Mouse (Mus musculus): ENCODE measurements around the gene Ephb2. TPM values are rescaled to one million over a fixed set of nuclear protein-coding genes. Genes with fewer than 3 reads are reported as not detected.

Gene Ephb2
- total and polyA plus RNA-seq, 3 experiments = 0.08 to 0.34 (median 0.33) TPM

GRCm38 (mm10) chr4:136811596-136811995 is 24.2 kb downstream of the Ephb2 start:
- H3K36me3 ChIP-seq (replicated peaks) = no peaks in the 10 kb centered on the region
- TF ChIP-seq TAL1 (conservative IDR thresholded peaks at IDR 0.05; ENCODE audit: low read depth, low read length) (no peak), CTCF (IDR thresholded peaks at IDR 0.05; ENCODE audit: low read depth, low read length) (no peak), POLR2AphosphoS5 (IDR thresholded peaks at IDR 0.05; ENCODE audit: insufficient replicate concordance, low read depth, low read length) (no peak), GATA2 (IDR thresholded peaks at IDR 0.05; ENCODE audit: borderline replicate concordance, low read depth, low read length) (no peak), GATA1 (IDR thresholded peaks at IDR 0.05; ENCODE audit: borderline replicate concordance, low read length) (no peak)
- DNase-seq (ENCODE audit: low spot score) (no peak), ATAC-seq (ENCODE audit: extremely low read depth, insufficient number of reproducible peaks, low FRiP score, poor library complexity, severe bottlenecking) (no peak)
- no peak overlapping the region for H3K4me3 ChIP-seq (ENCODE audit: low read depth, low read length)
- H3K4me1 ChIP-seq (ENCODE audit: insufficient read depth, low read depth, low read length) = no peaks in the 10 kb centered on the region
- no peaks in the 10 kb centered on the region for H3K27me3 ChIP-seq (ENCODE audit: insufficient read depth, low read length)
- no peaks in the 10 kb centered on the region for H3K9me3 ChIP-seq (replicated peaks)

GRCm38 (mm10) chr4:136808478-136808877 is 27.3 kb downstream of the Ephb2 start:
- TF ChIP-seq GATA2 (IDR thresholded peaks at IDR 0.05; ENCODE audit: borderline replicate concordance, low read depth, low read length) (no peak), TAL1 (conservative IDR thresholded peaks at IDR 0.05; ENCODE audit: low read depth, low read length) (no peak), GATA1 (IDR thresholded peaks at IDR 0.05; ENCODE audit: borderline replicate concordance, low read length) (no peak), CTCF (IDR thresholded peaks at IDR 0.05; ENCODE audit: low read depth, low read length) (no peak), POLR2AphosphoS5 (IDR thresholded peaks at IDR 0.05; ENCODE audit: insufficient replicate concordance, low read depth, low read length) (no peak)
- Histone ChIP-seq H3K4me1 (ENCODE audit: insufficient read depth, low read depth, low read length) (no peaks in the 10 kb centered on the region), H3K4me3 (ENCODE audit: low read depth, low read length) (no peak overlapping the region), H3K36me3 (replicated peaks) (no peaks in the 10 kb centered on the region), H3K27me3 (ENCODE audit: insufficient read depth, low read length) (no peaks in the 10 kb centered on the region; the same call in 1 of the 2 replicates), H3K9me3 (replicated peaks) (no peaks in the 10 kb centered on the region)
- ATAC-seq (ENCODE audit: extremely low read depth, insufficient number of reproducible peaks, low FRiP score, poor library complexity, severe bottlenecking) (no peak), DNase-seq (ENCODE audit: low spot score) (no peak)

GRCm38 (mm10) chr4:136807448-136808009 is 28.3 kb downstream of the Ephb2 start:
- H3K4me3 ChIP-seq (ENCODE audit: low read depth, low read length) = no peak overlapping the region
- 0 out of 2 replicates have a peak, but pooled peaks cover 2% of the 10 kb centered on the region for H3K4me1 ChIP-seq (ENCODE audit: insufficient read depth, low read depth, low read length)
- H3K27me3 ChIP-seq (ENCODE audit: insufficient read depth, low read length) = peaks cover 2% of the 10 kb centered on the region; the same call in 1 of the 2 replicates
- no peaks in the 10 kb centered on the region for H3K9me3 ChIP-seq (replicated peaks)
- TF ChIP-seq CTCF (IDR thresholded peaks at IDR 0.05; ENCODE audit: low read depth, low read length) (no peak), POLR2AphosphoS5 (IDR thresholded peaks at IDR 0.05; ENCODE audit: insufficient replicate concordance, low read depth, low read length) (no peak), GATA1 (IDR thresholded peaks at IDR 0.05; ENCODE audit: borderline replicate concordance, low read length) (no peak)
- no peaks in the 10 kb centered on the region for H3K36me3 ChIP-seq (replicated peaks)
- no peak for DNase-seq (ENCODE audit: low spot score)
- ATAC-seq (ENCODE audit: extremely low read depth, insufficient number of reproducible peaks, low FRiP score, poor library complexity, severe bottlenecking) = no peak

- TF ChIP-seq POLR2AphosphoS5 (IDR thresholded peaks at IDR 0.05; ENCODE audit: insufficient replicate concordance, low read depth, low read length) (no peak), TAL1 (conservative IDR thresholded peaks at IDR 0.05; ENCODE audit: low read depth, low read length) (no peak), GATA2 (IDR thresholded peaks at IDR 0.05; ENCODE audit: borderline replicate concordance, low read depth, low read length) (no peak), CTCF (IDR thresholded peaks at IDR 0.05; ENCODE audit: low read depth, low read length) (no peak), GATA1 (IDR thresholded peaks at IDR 0.05; ENCODE audit: borderline replicate concordance, low read length) (no peak)
- H3K4me1 ChIP-seq (ENCODE audit: insufficient read depth, low read depth, low read length) = 0 out of 2 replicates have a peak, but pooled peaks cover 4% of the 10 kb centered on the region
- no peak for DNase-seq (ENCODE audit: low spot score)
Observed at GRCm38 (mm10) chr4:136806254-136806653, 29.5 kb downstream of the Ephb2 start.

GRCm38 (mm10) chr4:136804343-136804742 is 31.4 kb downstream of the Ephb2 start:
- Histone ChIP-seq H3K9me3 (replicated peaks) (no peaks in the 10 kb centered on the region), H3K27me3 (ENCODE audit: insufficient read depth, low read length) (peaks cover 7% of the 10 kb centered on the region; the same call in 1 of the 2 replicates), H3K4me1 (ENCODE audit: insufficient read depth, low read depth, low read length) (0 out of 2 replicates have a peak, but pooled peaks cover 4% of the 10 kb centered on the region), H3K4me3 (ENCODE audit: low read depth, low read length) (no peak overlapping the region), H3K36me3 (replicated peaks) (no peaks in the 10 kb centered on the region)
- TF ChIP-seq CTCF (IDR thresholded peaks at IDR 0.05; ENCODE audit: low read depth, low read length) = no peak
- no peak for TF ChIP-seq TAL1 (conservative IDR thresholded peaks at IDR 0.05; ENCODE audit: low read depth, low read length)
- no peak for TF ChIP-seq POLR2AphosphoS5 (IDR thresholded peaks at IDR 0.05; ENCODE audit: insufficient replicate concordance, low read depth, low read length)
- ATAC-seq (ENCODE audit: extremely low read depth, insufficient number of reproducible peaks, low FRiP score, poor library complexity, severe bottlenecking) (no peak), DNase-seq (ENCODE audit: low spot score) (no peak)

More at GRCm38 (mm10) chr4:136806254-136806653, 29.5 kb downstream of the Ephb2 start:
- no peaks in the 10 kb centered on the region for H3K36me3 ChIP-seq (replicated peaks)
- no peak for ATAC-seq (ENCODE audit: extremely low read depth, insufficient number of reproducible peaks, low FRiP score, poor library complexity, severe bottlenecking)
- H3K9me3 ChIP-seq (replicated peaks) = no peaks in the 10 kb centered on the region
- H3K27me3 ChIP-seq (ENCODE audit: insufficient read depth, low read length) = peaks cover 6% of the 10 kb centered on the region; the same call in 1 of the 2 replicates
- H3K4me3 ChIP-seq (ENCODE audit: low read depth, low read length) = no peak overlapping the region

- no peak for TF ChIP-seq POLR2AphosphoS5 (IDR thresholded peaks at IDR 0.05; ENCODE audit: insufficient replicate concordance, low read depth, low read length)
- TF ChIP-seq CTCF (IDR thresholded peaks at IDR 0.05; ENCODE audit: low read depth, low read length) = no peak
- no peak for TF ChIP-seq GATA1 (IDR thresholded peaks at IDR 0.05; ENCODE audit: borderline replicate concordance, low read length)
- TF ChIP-seq TAL1 (conservative IDR thresholded peaks at IDR 0.05; ENCODE audit: low read depth, low read length) = no peak
- no peak for TF ChIP-seq GATA2 (IDR thresholded peaks at IDR 0.05; ENCODE audit: borderline replicate concordance, low read depth, low read length)
- H3K4me1 ChIP-seq (ENCODE audit: insufficient read depth, low read depth, low read length) = 0 out of 2 replicates have a peak, but pooled peaks cover 4% of the 10 kb centered on the region
- no peaks in the 10 kb centered on the region for H3K9me3 ChIP-seq (replicated peaks)
- DNase-seq (ENCODE audit: low spot score) = no peak
- H3K4me3 ChIP-seq (ENCODE audit: low read depth, low read length) = no peak overlapping the region
- ATAC-seq (ENCODE audit: extremely low read depth, insufficient number of reproducible peaks, low FRiP score, poor library complexity, severe bottlenecking) = no peak
- no peaks in the 10 kb centered on the region for H3K36me3 ChIP-seq (replicated peaks)
- peaks cover 7% of the 10 kb centered on the region; the same call in 1 of the 2 replicates for H3K27me3 ChIP-seq (ENCODE audit: insufficient read depth, low read length)
Observed at GRCm38 (mm10) chr4:136802446-136802845, 33.3 kb downstream of the Ephb2 start.
